Mouse (Mus musculus): ENCODE data around the gene Il17rc. TPM values are rescaled to one million over a fixed set of nuclear protein-coding genes. Genes with fewer than 3 reads are reported as not detected.
A peak's percentile ranks its signal among the peaks of the same experiment; 100 is the strongest.

Il17rc gene
- total and polyA plus RNA-seq, 2 experiments: 27.8 to 79.2 TPM

DNA sequence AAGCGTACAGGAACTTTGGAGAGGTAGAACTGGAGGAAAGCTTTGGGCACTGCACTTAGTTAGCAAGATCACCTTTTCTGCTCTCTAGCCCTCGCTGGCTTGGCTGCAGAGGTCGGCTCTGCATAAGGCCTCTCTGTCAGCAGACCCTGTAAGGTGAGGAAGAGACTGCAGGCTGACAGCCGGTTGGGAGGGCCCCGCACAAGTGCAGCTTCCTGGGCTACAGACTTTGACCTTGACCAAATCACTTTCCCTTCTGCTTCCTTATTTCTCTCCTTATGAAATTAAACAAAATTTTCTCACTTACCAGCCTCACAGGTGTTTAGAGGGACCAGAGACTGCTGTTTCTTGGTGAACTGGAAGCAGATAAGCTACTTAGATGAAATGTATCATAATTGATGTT, 16.2 kb upstream of the Il17rc start:
- TF ChIP-seq CTCF (IDR thresholded peaks at IDR 0.05; ENCODE audit: low read depth, low read length): no peak
- no peak for TF ChIP-seq POLR2A (IDR thresholded peaks at IDR 0.05; ENCODE audit: extremely low read depth, insufficient read depth, low read length)
- no peaks in the 10 kb centered on the region for H3K36me3 ChIP-seq (ENCODE audit: control insufficient read depth, insufficient read depth, low read length)

DNA sequence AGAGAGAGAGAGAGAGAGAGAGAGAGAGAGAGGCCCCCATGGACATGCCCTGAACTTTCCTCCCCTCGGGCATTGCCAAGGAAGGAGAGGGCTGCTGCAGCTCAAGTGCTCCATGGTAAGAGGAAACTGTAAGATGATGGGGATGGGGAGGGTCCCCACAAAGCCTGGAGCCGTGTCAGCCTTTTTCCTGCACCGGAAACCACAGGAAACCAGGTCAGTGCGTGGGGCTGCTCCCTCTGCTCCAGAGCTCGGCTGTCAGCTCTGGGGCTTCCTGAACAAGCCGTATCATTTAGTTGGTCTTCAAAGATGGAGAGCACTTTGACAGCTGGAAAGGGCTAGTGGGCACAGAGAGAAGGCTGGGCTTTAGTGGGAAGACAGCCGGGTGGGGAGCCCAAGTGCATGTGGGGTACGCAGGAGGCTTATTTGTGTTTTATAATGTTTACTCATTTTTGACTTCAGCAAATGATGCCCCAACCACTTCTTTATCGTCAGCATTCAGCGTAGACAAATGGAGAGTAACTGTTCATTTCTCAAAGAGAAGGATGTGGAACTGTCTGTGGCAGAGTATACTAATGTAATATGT, 13.2 kb upstream of the Il17rc start, which contains the start of gene Il17re:
Gene Il17re (plus strand): TSS at position 533 of the 583 bp plus-strand sequence.
- Histone ChIP-seq H3K4me3 (ENCODE audit: insufficient read depth, low read depth, low read length) (0 out of 2 replicates have a peak within 1 kb of the TSS, but pooled peaks have one; percentile 26), H3K27me3 (ENCODE audit: control insufficient read depth, insufficient read depth, low read length) (no peaks in the 10 kb centered on the region), H3K36me3 (ENCODE audit: control insufficient read depth, insufficient read depth, low read length) (no peaks in the 10 kb centered on the region), H3K27ac (replicated peaks; ENCODE audit: insufficient read depth, low read depth, low read length) (no peak within 1 kb of the TSS), H3K9ac (ENCODE audit: low read depth, low read length) (no peak within 1 kb of the TSS), H3K4me1 (ENCODE audit: control insufficient read depth, insufficient read depth, low read length) (no peaks in the 10 kb centered on the region), H3K79me2 (ENCODE audit: control insufficient read depth, insufficient read depth, low read length) (no peaks in the 10 kb centered on the region)
- DNase-seq (ENCODE audit: extremely low read depth, low read depth, low spot score): no peak
- 75% methylated on average over 10 of the region's 10 CpGs for WGBS
- TF ChIP-seq POLR2A (IDR thresholded peaks at IDR 0.05; ENCODE audit: extremely low read depth, insufficient read depth, low read length): no peak
- no peak for TF ChIP-seq CTCF (IDR thresholded peaks at IDR 0.05; ENCODE audit: low read depth, low read length)

More for the DNA sequence above, 16.2 kb upstream of the Il17rc start:
- H3K4me1 ChIP-seq (ENCODE audit: control insufficient read depth, insufficient read depth, low read length): no peaks in the 10 kb centered on the region; the same call in 1 of the 2 replicates
- no peaks in the 10 kb centered on the region for H3K27me3 ChIP-seq (ENCODE audit: control insufficient read depth, insufficient read depth, low read length)
- H3K4me3 ChIP-seq (ENCODE audit: insufficient read depth, low read depth, low read length): no peak overlapping the region
- H3K79me2 ChIP-seq (ENCODE audit: control insufficient read depth, insufficient read depth, low read length): no peaks in the 10 kb centered on the region
- no peak overlapping the region for H3K27ac ChIP-seq (replicated peaks; ENCODE audit: insufficient read depth, low read depth, low read length)
- no peak for DNase-seq (ENCODE audit: extremely low read depth, low read depth, low spot score)
- H3K9ac ChIP-seq (ENCODE audit: low read depth, low read length): no peak overlapping the region
- 67% methylated on average over 5 of the region's 5 CpGs for WGBS

- H3K27me3 ChIP-seq (ENCODE audit: control insufficient read depth, insufficient read depth, low read length): no peaks in the 10 kb centered on the region
- no peaks in the 10 kb centered on the region for H3K79me2 ChIP-seq (ENCODE audit: control insufficient read depth, insufficient read depth, low read length)
- WGBS: 66% methylated on average over 10 of the region's 10 CpGs
- DNase-seq (ENCODE audit: extremely low read depth, low read depth, low spot score): no peak
- H3K4me1 ChIP-seq (ENCODE audit: control insufficient read depth, insufficient read depth, low read length): no peaks in the 10 kb centered on the region
- no peak overlapping the region for H3K9ac ChIP-seq (ENCODE audit: low read depth, low read length)
- H3K4me3 ChIP-seq (ENCODE audit: insufficient read depth, low read depth, low read length): 0 out of 2 replicates have a peak overlapping the region, but pooled peaks have one; percentile 26
- no peak for TF ChIP-seq POLR2A (IDR thresholded peaks at IDR 0.05; ENCODE audit: extremely low read depth, insufficient read depth, low read length)
- no peak for TF ChIP-seq CTCF (IDR thresholded peaks at IDR 0.05; ENCODE audit: low read depth, low read length)
- no peaks in the 10 kb centered on the region for H3K36me3 ChIP-seq (ENCODE audit: control insufficient read depth, insufficient read depth, low read length)
- H3K27ac ChIP-seq (replicated peaks; ENCODE audit: insufficient read depth, low read depth, low read length): no peak overlapping the region
Measured at GRCm38 (mm10) chr6:113458635-113459034, 12.6 kb upstream of the Il17rc start.

GRCm38 (mm10) chr6:113464040-113464439, 7.2 kb upstream of the Il17rc start:
- 66% methylated on average over 7 of the region's 7 CpGs for WGBS
- DNase-seq (ENCODE audit: extremely low read depth, low read depth, low spot score): no peak
- Histone ChIP-seq H3K4me3 (ENCODE audit: insufficient read depth, low read depth, low read length) (no peak overlapping the region), H3K9ac (ENCODE audit: low read depth, low read length) (no peak overlapping the region), H3K27ac (replicated peaks; ENCODE audit: insufficient read depth, low read depth, low read length) (no peak overlapping the region), H3K36me3 (ENCODE audit: control insufficient read depth, insufficient read depth, low read length) (no peaks in the 10 kb centered on the region), H3K27me3 (ENCODE audit: control insufficient read depth, insufficient read depth, low read length) (no peaks in the 10 kb centered on the region), H3K79me2 (ENCODE audit: control insufficient read depth, insufficient read depth, low read length) (no peaks in the 10 kb centered on the region), H3K4me1 (ENCODE audit: control insufficient read depth, insufficient read depth, low read length) (no peaks in the 10 kb centered on the region)
- TF ChIP-seq POLR2A (IDR thresholded peaks at IDR 0.05; ENCODE audit: extremely low read depth, insufficient read depth, low read length) (no peak), CTCF (IDR thresholded peaks at IDR 0.05; ENCODE audit: low read depth, low read length) (no peak)

- Histone ChIP-seq H3K4me1 (ENCODE audit: control insufficient read depth, insufficient read depth, low read length) (no peaks in the 10 kb centered on the region; the same call in none of the 2 replicates), H3K4me3 (ENCODE audit: insufficient read depth, low read depth, low read length) (no peak overlapping the region), H3K79me2 (ENCODE audit: control insufficient read depth, insufficient read depth, low read length) (no peaks in the 10 kb centered on the region), H3K9ac (ENCODE audit: low read depth, low read length) (no peak overlapping the region), H3K27me3 (ENCODE audit: control insufficient read depth, insufficient read depth, low read length) (no peaks in the 10 kb centered on the region), H3K27ac (replicated peaks; ENCODE audit: insufficient read depth, low read depth, low read length) (no peak overlapping the region), H3K36me3 (ENCODE audit: control insufficient read depth, insufficient read depth, low read length) (no peaks in the 10 kb centered on the region)
- DNase-seq (ENCODE audit: extremely low read depth, low read depth, low spot score): no peak
- TF ChIP-seq CTCF (IDR thresholded peaks at IDR 0.05; ENCODE audit: low read depth, low read length) (no peak), POLR2A (IDR thresholded peaks at IDR 0.05; ENCODE audit: extremely low read depth, insufficient read depth, low read length) (no peak)
- 73% methylated on average over 5 of the region's 5 CpGs for WGBS
Measured at GRCm38 (mm10) chr6:113465602-113466001, 5.6 kb upstream of the Il17rc start.

- WGBS: 89% methylated on average over 3 of the region's 3 CpGs
- H3K36me3 ChIP-seq (ENCODE audit: control insufficient read depth, insufficient read depth, low read length): no peaks in the 10 kb centered on the region
- no peak overlapping the region for H3K27ac ChIP-seq (replicated peaks; ENCODE audit: insufficient read depth, low read depth, low read length)
- no peak overlapping the region for H3K4me3 ChIP-seq (ENCODE audit: insufficient read depth, low read depth, low read length)
- no peak overlapping the region for H3K9ac ChIP-seq (ENCODE audit: low read depth, low read length)
- no peak for TF ChIP-seq CTCF (IDR thresholded peaks at IDR 0.05; ENCODE audit: low read depth, low read length)
- TF ChIP-seq POLR2A (IDR thresholded peaks at IDR 0.05; ENCODE audit: extremely low read depth, insufficient read depth, low read length): no peak
- H3K4me1 ChIP-seq (ENCODE audit: control insufficient read depth, insufficient read depth, low read length): peaks cover 7% of the 10 kb centered on the region
- no peak for DNase-seq (ENCODE audit: extremely low read depth, low read depth, low spot score)
- peaks cover 5% of the 10 kb centered on the region; the same call in 1 of the 2 replicates for H3K79me2 ChIP-seq (ENCODE audit: control insufficient read depth, insufficient read depth, low read length)
- H3K27me3 ChIP-seq (ENCODE audit: control insufficient read depth, insufficient read depth, low read length): no peaks in the 10 kb centered on the region
Measured at GRCm38 (mm10) chr6:113468512-113468911, 2.7 kb upstream of the Il17rc start.

Data from liver, adult 2 months (tissue).